Mouse (Mus musculus): ENCODE measurements around the gene Ficd. TPM values are rescaled to one million over a fixed set of nuclear protein-coding genes. Genes with fewer than 3 reads are reported as not detected.

Gene Ficd
- polyA plus RNA-seq, 1 experiment: 8.2 TPM

- H3K27me3 ChIP-seq (ENCODE audit: control insufficient read depth, insufficient read depth, low read length): no peaks in the 10 kb centered on the region
- 87% methylated on average over 7 of the region's 7 CpGs for WGBS
- TF ChIP-seq CTCF (IDR thresholded peaks at IDR 0.05; ENCODE audit: borderline replicate concordance, control insufficient read depth, extremely low read depth, insufficient read depth, low read length, poor library complexity): no peak
- TF ChIP-seq POLR2A (IDR thresholded peaks at IDR 0.05; ENCODE audit: control insufficient read depth, extremely low read depth, insufficient read depth, low read length, poor library complexity): no peak
- H3K27ac ChIP-seq (ENCODE audit: control insufficient read depth, insufficient read depth, low read length): no peak overlapping the region
- H3K4me3 ChIP-seq (ENCODE audit: control insufficient read depth, insufficient read depth, low read length): no peak overlapping the region
- no peak for DNase-seq
- H3K36me3 ChIP-seq (ENCODE audit: control insufficient read depth, insufficient read depth, low read length): no peaks in the 10 kb centered on the region
- no peaks in the 10 kb centered on the region for H3K4me1 ChIP-seq (replicated peaks; ENCODE audit: control insufficient read depth, insufficient read depth, low read length)
These were observed 7.6 kb upstream of the Ficd start for GRCm38 (mm10) chr5:113728011-113728410.

GRCm38 (mm10) chr5:113728691-113729090 lies 6.9 kb upstream of the Ficd start:
- DNase-seq: no peak
- Histone ChIP-seq H3K27ac (ENCODE audit: control insufficient read depth, insufficient read depth, low read length) (no peak overlapping the region), H3K36me3 (ENCODE audit: control insufficient read depth, insufficient read depth, low read length) (no peaks in the 10 kb centered on the region), H3K4me3 (ENCODE audit: control insufficient read depth, insufficient read depth, low read length) (no peak overlapping the region), H3K4me1 (replicated peaks; ENCODE audit: control insufficient read depth, insufficient read depth, low read length) (no peaks in the 10 kb centered on the region), H3K27me3 (ENCODE audit: control insufficient read depth, insufficient read depth, low read length) (no peaks in the 10 kb centered on the region)
- TF ChIP-seq POLR2A (IDR thresholded peaks at IDR 0.05; ENCODE audit: control insufficient read depth, extremely low read depth, insufficient read depth, low read length, poor library complexity): no peak
- TF ChIP-seq CTCF (IDR thresholded peaks at IDR 0.05; ENCODE audit: borderline replicate concordance, control insufficient read depth, extremely low read depth, insufficient read depth, low read length, poor library complexity): no peak
- WGBS: 90% methylated on average over 7 of the region's 7 CpGs

- Histone ChIP-seq H3K27ac (ENCODE audit: control insufficient read depth, insufficient read depth, low read length) (no peak overlapping the region), H3K36me3 (ENCODE audit: control insufficient read depth, insufficient read depth, low read length) (no peaks in the 10 kb centered on the region), H3K4me3 (ENCODE audit: control insufficient read depth, insufficient read depth, low read length) (no peak overlapping the region), H3K4me1 (replicated peaks; ENCODE audit: control insufficient read depth, insufficient read depth, low read length) (peaks cover 4% of the 10 kb centered on the region), H3K27me3 (ENCODE audit: control insufficient read depth, insufficient read depth, low read length) (no peaks in the 10 kb centered on the region)
- TF ChIP-seq POLR2A (IDR thresholded peaks at IDR 0.05; ENCODE audit: control insufficient read depth, extremely low read depth, insufficient read depth, low read length, poor library complexity): no peak
- no peak for TF ChIP-seq CTCF (IDR thresholded peaks at IDR 0.05; ENCODE audit: borderline replicate concordance, control insufficient read depth, extremely low read depth, insufficient read depth, low read length, poor library complexity)
- 85% methylated on average over 7 of the region's 7 CpGs for WGBS
- DNase-seq: no peak
These were observed 4.9 kb upstream of the Ficd start for GRCm38 (mm10) chr5:113730641-113731121.

- Histone ChIP-seq H3K36me3 (ENCODE audit: control insufficient read depth, insufficient read depth, low read length) (no peaks in the 10 kb centered on the region), H3K4me1 (replicated peaks; ENCODE audit: control insufficient read depth, insufficient read depth, low read length) (peaks cover 5% of the 10 kb centered on the region), H3K4me3 (ENCODE audit: control insufficient read depth, insufficient read depth, low read length) (no peak overlapping the region), H3K27ac (ENCODE audit: control insufficient read depth, insufficient read depth, low read length) (no peak overlapping the region), H3K27me3 (ENCODE audit: control insufficient read depth, insufficient read depth, low read length) (no peaks in the 10 kb centered on the region)
- DNase-seq: no peak
- 91% methylated on average over 7 of the region's 7 CpGs for WGBS
- no peak for TF ChIP-seq CTCF (IDR thresholded peaks at IDR 0.05; ENCODE audit: borderline replicate concordance, control insufficient read depth, extremely low read depth, insufficient read depth, low read length, poor library complexity)
- TF ChIP-seq POLR2A (IDR thresholded peaks at IDR 0.05; ENCODE audit: control insufficient read depth, extremely low read depth, insufficient read depth, low read length, poor library complexity): no peak
These were observed 4.4 kb upstream of the Ficd start for GRCm38 (mm10) chr5:113731174-113731573.

- peak; percentile 53 for DNase-seq
These were observed 3.4 kb upstream of the Ficd start for GRCm38 (mm10) chr5:113732182-113732581.

GRCm38 (mm10) chr5:113734376-113734775 lies 1.2 kb upstream of the Ficd start:
- Histone ChIP-seq H3K4me3 (ENCODE audit: control insufficient read depth, insufficient read depth, low read length) (no peak overlapping the region), H3K36me3 (ENCODE audit: control insufficient read depth, insufficient read depth, low read length) (no peaks in the 10 kb centered on the region; the same call in 1 of the 2 replicates), H3K4me1 (replicated peaks; ENCODE audit: control insufficient read depth, insufficient read depth, low read length) (peaks cover 15% of the 10 kb centered on the region), H3K27ac (ENCODE audit: control insufficient read depth, insufficient read depth, low read length) (no peak overlapping the region), H3K27me3 (ENCODE audit: control insufficient read depth, insufficient read depth, low read length) (no peaks in the 10 kb centered on the region)
- DNase-seq: no peak
- TF ChIP-seq CTCF (IDR thresholded peaks at IDR 0.05; ENCODE audit: borderline replicate concordance, control insufficient read depth, extremely low read depth, insufficient read depth, low read length, poor library complexity): no peak
- no peak for TF ChIP-seq POLR2A (IDR thresholded peaks at IDR 0.05; ENCODE audit: control insufficient read depth, extremely low read depth, insufficient read depth, low read length, poor library complexity)
- 92% methylated on average over 5 of the region's 5 CpGs for WGBS

More at GRCm38 (mm10) chr5:113732182-113732581, 3.4 kb upstream of the Ficd start:
- H3K27me3 ChIP-seq (ENCODE audit: control insufficient read depth, insufficient read depth, low read length): no peaks in the 10 kb centered on the region
- no peaks in the 10 kb centered on the region for H3K36me3 ChIP-seq (ENCODE audit: control insufficient read depth, insufficient read depth, low read length)
- TF ChIP-seq POLR2A (IDR thresholded peaks at IDR 0.05; ENCODE audit: control insufficient read depth, extremely low read depth, insufficient read depth, low read length, poor library complexity): no peak
- TF ChIP-seq CTCF (IDR thresholded peaks at IDR 0.05; ENCODE audit: borderline replicate concordance, control insufficient read depth, extremely low read depth, insufficient read depth, low read length, poor library complexity): peak; percentile 35; the same call in 1 of the 2 replicates
- WGBS: 33% methylated on average over 6 of the region's 6 CpGs
- no peak overlapping the region for H3K4me3 ChIP-seq (ENCODE audit: control insufficient read depth, insufficient read depth, low read length)
- H3K27ac ChIP-seq (ENCODE audit: control insufficient read depth, insufficient read depth, low read length): no peak overlapping the region
- H3K4me1 ChIP-seq (replicated peaks; ENCODE audit: control insufficient read depth, insufficient read depth, low read length): peaks cover 15% of the 10 kb centered on the region

GRCm38 (mm10) chr5:113735023-113735344 lies 619 bp upstream of the Ficd start:
- Histone ChIP-seq H3K4me3 (ENCODE audit: control insufficient read depth, insufficient read depth, low read length) (peak overlapping the region; percentile 20; the same call in 1 of the 2 replicates), H3K27me3 (ENCODE audit: control insufficient read depth, insufficient read depth, low read length) (no peaks in the 10 kb centered on the region), H3K36me3 (ENCODE audit: control insufficient read depth, insufficient read depth, low read length) (no peaks in the 10 kb centered on the region; the same call in 1 of the 2 replicates), H3K4me1 (replicated peaks; ENCODE audit: control insufficient read depth, insufficient read depth, low read length) (peaks cover 15% of the 10 kb centered on the region), H3K27ac (ENCODE audit: control insufficient read depth, insufficient read depth, low read length) (peak overlapping the region; percentile 41; the same call in 1 of the 2 replicates)
- DNase-seq: no peak
- 40% methylated on average over 7 of the region's 7 CpGs for WGBS
- TF ChIP-seq POLR2A (IDR thresholded peaks at IDR 0.05; ENCODE audit: control insufficient read depth, extremely low read depth, insufficient read depth, low read length, poor library complexity): no peak
- no peak for TF ChIP-seq CTCF (IDR thresholded peaks at IDR 0.05; ENCODE audit: borderline replicate concordance, control insufficient read depth, extremely low read depth, insufficient read depth, low read length, poor library complexity)
